Mouse (Mus musculus) hindbrain, postnatal 0 days (tissue): ENCODE measurements around the gene Sars. TPM values are rescaled to one million over a fixed set of nuclear protein-coding genes. Genes with fewer than 3 reads are reported as not detected.
A peak's percentile ranks its signal among the peaks of the same experiment; 100 is the strongest.

Source experiments
- ATAC-seq: fragments of 200-750 bp; cut with Nextera tagmentation; 2 replicates; pipeline ENCODE4 v1.8.0; 2017; ENCODE audit warnings: mild to moderate bottlenecking, moderate TSS enrichment, moderate library complexity
- DNase-seq: peaks from one replicate; pipeline ENCODE4 v3.0.0-alpha.2; 2015; ENCODE audit warnings: low spot score
- H3K27ac ChIP-seq: fragments of 300-500 bp; sonication (generic); 2 replicates; pipeline ENCODE4 v1.5.1; 2014; ENCODE audit warnings: mild to moderate bottlenecking
- H3K27me3 ChIP-seq: fragments of 300-500 bp; sonication (generic); 2 replicates; pipeline ENCODE4 v1.6.1; 2014; ENCODE audit warnings: low read length, mixed read lengths; ENCODE audit not compliant: insufficient read depth
- H3K36me3 ChIP-seq: fragments of 300-500 bp; sonication (generic); 2 replicates; pipeline ENCODE4 v1.6.1; 2014; ENCODE audit warnings: low read length, mixed read lengths; ENCODE audit not compliant: insufficient read depth
- H3K4me1 ChIP-seq: fragments of 300-500 bp; sonication (generic); 2 replicates; pipeline ENCODE4 v1.6.1; 2014; ENCODE audit warnings: antibody characterized with exemption, low read length, mixed read lengths; ENCODE audit not compliant: insufficient read depth
- H3K4me2 ChIP-seq: fragments of 300-500 bp; sonication (generic); 2 replicates; pipeline ENCODE4 v1.6.1; 2014; ENCODE audit warnings: low read depth, mild to moderate bottlenecking, low read length, moderate library complexity, mixed read lengths
- H3K4me3 ChIP-seq: fragments of 300-500 bp; sonication (generic); 2 replicates; pipeline ENCODE4 v1.5.1; 2014; ENCODE audit warnings: low read length
- H3K9ac ChIP-seq: fragments of 300-500 bp; sonication (generic); replicated peaks from 2 replicates; pipeline ENCODE4 v1.6.1; 2014; ENCODE audit warnings: mild to moderate bottlenecking, low read length, moderate library complexity, mixed read lengths
- H3K9me3 ChIP-seq: fragments of 300-500 bp; sonication (generic); 2 replicates; pipeline ENCODE4 v1.6.1; 2016; ENCODE audit warnings: low read length, mixed read lengths
- CTCF ChIP-seq: IDR thresholded peaks from 2 replicates; pipeline ENCODE4 v1.5.1; 2016; ENCODE audit warnings: antibody characterized with exemption, control low read depth, low read depth
- WGBS: fragments of 180-500 bp; shearing (Covaris S2); extraction: QIAGEN DNeasy Blood & Tissue Kit; methylation state at CpG from one replicate; pipeline ENCODE4 v1.1.7; 2014; 5-methylcytosine and 5-hydroxymethylcytosine counted together
- polyA plus RNA-seq: library from polyadenylated mRNA; unstranded; fragments of >200 nt; fragmentation: Nextera tagmentation; extraction: Ambion mirVana; gene quantifications from 2 replicates; pipeline ENCODE4 v1.2.1, GENCODE M21; 2015
- total RNA-seq: library from RNA; depleted of rRNA; stranded (reverse); fragments of >200 nt; gene quantifications from 2 replicates; pipeline ENCODE4 v1.2.3, GENCODE M21; 2014

Gene Sars
- total and polyA plus RNA-seq, 2 experiments from 2014 or later: 122 to 214 TPM

DNA sequence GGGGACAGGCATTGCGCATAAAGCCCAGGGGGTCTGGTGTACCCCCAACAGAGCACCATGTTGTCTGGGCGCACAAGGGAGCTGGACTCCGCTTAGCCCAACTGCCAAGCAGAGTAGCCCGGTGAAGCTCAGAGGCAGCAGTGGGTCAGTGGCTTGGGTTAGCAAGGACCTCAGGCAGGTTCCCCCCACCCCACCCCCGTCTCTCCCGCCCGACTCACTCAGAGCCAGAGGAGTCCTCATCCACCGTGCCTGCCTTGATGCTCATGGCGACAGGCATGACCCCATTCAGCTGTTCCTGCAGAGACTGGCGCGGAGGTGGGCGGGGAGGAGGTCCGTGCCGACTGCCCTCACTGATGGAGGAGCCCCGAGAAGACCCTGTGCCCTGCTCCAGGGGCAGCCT is 52.2 kb downstream of the Sars start:
- WGBS: 43% methylated on average over 15 of the region's 15 CpGs
- H3K36me3 ChIP-seq: peaks cover 46% of the 10 kb centered on the region
- no peak for ATAC-seq

DNA sequence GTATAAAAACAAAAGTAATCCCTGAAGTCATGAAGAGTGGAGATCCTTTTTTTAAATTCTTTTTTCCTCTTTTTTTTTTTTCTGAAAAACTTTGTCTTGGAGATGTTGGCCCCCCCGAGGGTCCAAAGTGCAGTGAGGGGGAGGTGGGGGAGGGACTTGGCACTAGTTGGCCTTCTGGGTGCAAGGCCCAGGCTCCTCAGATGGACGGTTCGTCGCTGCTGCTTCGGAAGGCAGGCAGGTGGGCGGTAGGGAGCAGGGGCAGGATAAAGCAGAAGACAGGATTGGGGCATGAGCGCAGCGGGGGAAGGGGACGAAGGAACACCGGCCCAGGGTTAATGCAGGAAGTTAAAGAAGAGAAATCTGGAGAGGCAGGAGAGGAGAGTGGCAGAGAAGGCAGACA is 52.7 kb downstream of the Sars start:
- Histone ChIP-seq H3K27me3 (no peaks in the 10 kb centered on the region), H3K9ac (no peak overlapping the region), H3K9me3 (no peaks in the 10 kb centered on the region), H3K4me1 (no peaks in the 10 kb centered on the region), H3K27ac (no peak overlapping the region), H3K4me2 (no peak overlapping the region), H3K36me3 (peaks cover 41% of the 10 kb centered on the region), H3K4me3 (no peak overlapping the region)
- 24% methylated on average over 10 of the region's 10 CpGs for WGBS
- DNase-seq: no peak
- TF ChIP-seq CTCF: no peak
- ATAC-seq: no peak

More for the DNA sequence above, 52.2 kb downstream of the Sars start:
- Histone ChIP-seq H3K9ac (no peak overlapping the region), H3K4me2 (no peak overlapping the region), H3K27me3 (no peaks in the 10 kb centered on the region), H3K27ac (no peak overlapping the region), H3K9me3 (no peaks in the 10 kb centered on the region), H3K4me3 (no peak overlapping the region), H3K4me1 (no peaks in the 10 kb centered on the region)
- no peak for DNase-seq
- no peak for TF ChIP-seq CTCF

DNA sequence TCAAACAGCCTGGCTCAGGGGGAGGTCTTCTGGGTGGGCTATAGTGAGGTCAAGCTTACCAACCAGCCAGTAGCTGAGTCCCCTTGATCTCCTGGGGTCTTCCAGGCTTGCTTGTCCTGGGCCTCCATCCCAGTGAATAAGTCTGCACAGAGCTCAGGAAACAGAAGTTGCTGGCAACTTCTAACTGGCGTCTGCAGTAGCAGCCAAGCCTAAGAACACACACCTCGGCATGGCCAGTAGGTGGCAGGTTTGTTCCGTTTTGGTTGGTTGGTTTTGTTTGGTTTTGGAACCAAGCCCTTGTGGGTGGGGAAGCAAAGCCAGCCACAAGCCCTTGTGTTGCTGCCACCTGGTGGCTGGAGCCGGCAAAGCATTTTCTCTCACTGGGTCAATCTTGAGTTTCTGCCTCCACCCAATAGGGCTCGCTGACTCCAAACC is 55.9 kb downstream of the Sars start:
- no peaks in the 10 kb centered on the region for H3K9me3 ChIP-seq
- H3K4me2 ChIP-seq: no peak overlapping the region
- ATAC-seq (peak; percentile 83), DNase-seq (peak; percentile 98)
- TF ChIP-seq CTCF: peak; percentile 99
- no peak overlapping the region for H3K27ac ChIP-seq
- WGBS: 0% methylated on average over 5 of the region's 5 CpGs
- no peak overlapping the region for H3K9ac ChIP-seq
- peaks cover 11% of the 10 kb centered on the region; the same call in 1 of the 2 replicates for H3K36me3 ChIP-seq
- H3K27me3 ChIP-seq: no peaks in the 10 kb centered on the region
- H3K4me1 ChIP-seq: no peaks in the 10 kb centered on the region
- no peak overlapping the region for H3K4me3 ChIP-seq

DNA sequence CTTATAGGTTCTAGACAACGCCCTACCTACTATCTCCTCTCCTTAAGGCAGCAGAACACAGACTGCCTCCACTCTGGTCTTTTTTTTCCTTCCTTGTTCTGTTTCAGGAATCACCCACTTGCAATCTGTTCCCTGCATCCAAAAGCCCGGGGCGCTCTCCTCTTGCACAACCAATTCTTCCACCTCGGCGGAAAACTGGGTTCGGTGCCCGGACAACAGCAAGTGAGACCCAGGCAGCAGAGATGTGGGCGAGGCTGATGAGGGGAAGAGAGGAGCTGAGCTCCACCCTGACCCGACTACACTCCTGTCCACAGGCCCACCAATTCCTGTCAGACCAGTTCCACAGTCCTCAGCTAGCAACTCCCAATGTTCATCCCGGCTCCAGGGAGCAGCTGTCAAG is 58.8 kb downstream of the Sars start:
- no peak for ATAC-seq
- no peaks in the 10 kb centered on the region for H3K36me3 ChIP-seq
- no peak overlapping the region for H3K27ac ChIP-seq
- H3K4me1 ChIP-seq: no peaks in the 10 kb centered on the region
- no peak overlapping the region for H3K4me3 ChIP-seq
- no peaks in the 10 kb centered on the region for H3K9me3 ChIP-seq
- no peak overlapping the region for H3K4me2 ChIP-seq
- no peak overlapping the region for H3K9ac ChIP-seq
- TF ChIP-seq CTCF: no peak
- no peak for DNase-seq
- no peaks in the 10 kb centered on the region for H3K27me3 ChIP-seq
- 88% methylated on average over 10 of the region's 10 CpGs for WGBS

DNA sequence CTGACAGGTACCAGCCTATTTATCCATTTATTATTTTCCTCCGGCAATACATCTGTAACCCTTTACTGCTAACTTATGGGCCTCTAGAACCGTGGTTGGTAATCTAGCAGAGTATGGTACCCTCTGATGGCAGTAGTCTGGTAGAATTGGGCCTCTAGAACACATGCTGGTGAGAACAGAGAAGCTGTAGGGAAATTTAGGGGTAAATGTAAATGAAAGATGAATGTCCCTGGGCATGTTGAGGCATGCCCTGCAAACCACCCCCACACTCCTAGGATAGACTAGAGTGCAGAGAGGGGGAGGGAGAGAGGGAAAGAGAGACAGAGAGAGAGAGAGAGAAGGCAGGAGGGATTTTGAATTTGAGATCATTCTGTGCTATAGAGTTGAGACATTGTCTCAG is 60.6 kb downstream of the Sars start:
- Histone ChIP-seq H3K36me3 (no peaks in the 10 kb centered on the region), H3K27me3 (no peaks in the 10 kb centered on the region), H3K4me2 (peak overlapping the region; percentile 78), H3K4me1 (no peaks in the 10 kb centered on the region), H3K9ac (no peak overlapping the region), H3K27ac (no peak overlapping the region), H3K4me3 (peak overlapping the region; percentile 64), H3K9me3 (no peaks in the 10 kb centered on the region)
- no peak for ATAC-seq
- no peak for DNase-seq
- 41% methylated on average over 2 of the region's 2 CpGs for WGBS
- TF ChIP-seq CTCF: no peak

DNA sequence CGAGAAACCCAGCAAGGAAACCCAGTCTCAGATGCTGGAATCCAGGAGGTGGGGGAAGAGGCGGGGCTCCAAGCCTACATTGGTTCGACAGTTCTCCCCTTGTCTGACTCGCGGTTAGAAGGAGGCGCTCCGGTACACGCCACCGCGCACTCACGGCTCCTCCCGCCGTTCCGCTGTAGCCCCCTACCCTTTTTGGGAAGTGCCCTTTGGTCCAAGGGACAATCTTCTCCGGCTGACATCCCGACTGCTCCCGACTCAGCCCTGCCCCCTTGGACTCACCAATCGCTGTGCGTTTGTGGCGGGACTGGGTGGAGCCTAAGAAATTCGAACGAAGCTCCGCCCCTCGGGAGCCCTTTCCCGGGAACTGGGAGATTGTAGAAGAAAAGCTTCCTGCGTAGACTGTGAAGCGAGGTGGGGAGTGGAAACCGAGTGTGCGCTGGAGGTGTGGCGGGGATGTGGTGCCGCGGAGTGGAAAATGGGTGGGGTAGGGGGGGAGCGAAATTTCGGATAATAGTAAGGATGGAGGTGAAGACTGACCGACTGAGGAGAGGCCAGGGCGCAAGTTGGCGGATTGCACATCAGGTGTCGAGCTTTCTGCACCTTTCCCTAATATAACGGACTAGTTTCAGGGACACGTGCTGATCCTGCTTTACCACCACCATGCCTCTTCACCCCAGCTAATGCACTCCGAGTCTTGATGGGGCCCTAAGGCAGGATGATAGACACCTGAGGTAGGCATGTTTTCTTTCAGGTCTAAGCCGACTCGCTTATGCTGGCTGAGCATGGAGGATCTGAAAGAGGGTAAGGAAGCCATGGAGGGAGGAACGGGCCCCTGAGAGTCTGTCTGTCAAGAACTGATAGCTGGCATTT is 61.3 kb downstream of the Sars start, which contains the start of gene Psrc1:
Psrc1 (plus strand) TSS at position 355 of the 870 bp plus-strand sequence.
- no peaks in the 10 kb centered on the region for H3K27me3 ChIP-seq
- DNase-seq (peak; percentile 93), ATAC-seq (peak; percentile 94)
- no peaks in the 10 kb centered on the region for H3K36me3 ChIP-seq
- no peaks in the 10 kb centered on the region for H3K9me3 ChIP-seq
- H3K4me2 ChIP-seq: peak within 1 kb of the TSS; percentile 78
- H3K4me1 ChIP-seq: no peaks in the 10 kb centered on the region
- no peak within 1 kb of the TSS; the same call in 1 of the 2 replicates for H3K27ac ChIP-seq
- peak within 1 kb of the TSS; percentile 64 for H3K4me3 ChIP-seq
- 1% methylated on average over 44 of the region's 44 CpGs for WGBS
- TF ChIP-seq CTCF: peak; percentile 19; the same call in 1 of the 2 replicates
- H3K9ac ChIP-seq: peak within 1 kb of the TSS; percentile 43; the same call in 1 of the 2 replicates
